Mouse (Mus musculus) left cerebral cortex, postnatal 25 days (tissue): ENCODE data around the gene Flvcr1. TPM values are rescaled to one million over a fixed set of nuclear protein-coding genes. Genes with fewer than 3 reads are reported as not detected.

Experiments used
- DNase-seq, 2 experiments: peaks; one replicate each; pipeline ENCODE4 v3.0.0; 2022; ENCODE audit warnings: low spot score in 2 of 2, mixed read lengths in 1 of 2
- intact Hi-C: fragments of 180-260 bp; cut with DNase I; formaldehyde crosslinking; loops from one replicate; pipeline ENCODE4 v1.15.1; 2025
- total RNA-seq, 2 experiments: library from RNA; stranded (reverse); gene quantifications; 2 replicates each; pipeline ENCODE4 v1.2.3; 2021

Gene Flvcr1
- total RNA-seq = 10 to 100 TPM; 13.0 to 15.3 TPM

DNA sequence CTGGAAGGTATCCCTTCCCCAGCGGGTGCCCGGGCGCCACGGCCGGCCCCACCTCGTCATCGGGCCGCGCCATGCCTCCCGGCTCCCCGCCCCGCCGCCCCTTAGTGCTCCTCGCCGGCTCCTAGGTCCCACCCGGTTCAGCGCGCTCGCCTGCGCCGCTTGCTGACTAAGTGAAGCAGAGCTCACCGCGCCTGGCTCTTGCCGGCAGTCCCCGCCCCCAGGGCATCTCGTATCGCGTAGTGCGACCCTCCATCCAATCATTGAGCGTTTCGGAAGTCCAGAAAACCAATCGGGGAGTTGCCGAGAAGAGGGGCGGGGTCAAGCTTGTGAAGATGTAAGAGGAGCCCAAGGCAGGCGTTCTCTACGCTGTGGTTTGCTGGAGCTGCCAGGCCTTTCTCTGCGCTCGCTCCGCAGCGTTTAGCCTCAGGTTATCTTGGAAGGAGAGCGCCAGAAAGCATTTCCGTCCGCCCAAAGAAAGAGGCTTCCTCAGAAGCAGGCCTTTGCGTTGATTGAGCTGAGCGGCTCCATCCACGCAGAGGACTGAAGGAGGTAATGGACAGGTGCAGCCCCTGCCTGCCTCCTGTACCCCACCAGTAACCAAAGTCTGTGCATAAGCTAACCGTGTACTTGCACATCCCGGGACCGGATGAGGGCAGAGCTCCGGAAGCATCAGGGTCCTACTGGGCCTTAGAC, at the start of gene Flvcr1:
Flvcr1 (minus strand) TSS at position 138 of the 693 bp plus-strand sequence.
- intact Hi-C loops = loop anchor here (1.0 kb wide), 1 partner anchor 36 kb away; the partner anchor contains the start of gene Tatdn3
- peak; percentile 98 to 100 for DNase-seq

DNA sequence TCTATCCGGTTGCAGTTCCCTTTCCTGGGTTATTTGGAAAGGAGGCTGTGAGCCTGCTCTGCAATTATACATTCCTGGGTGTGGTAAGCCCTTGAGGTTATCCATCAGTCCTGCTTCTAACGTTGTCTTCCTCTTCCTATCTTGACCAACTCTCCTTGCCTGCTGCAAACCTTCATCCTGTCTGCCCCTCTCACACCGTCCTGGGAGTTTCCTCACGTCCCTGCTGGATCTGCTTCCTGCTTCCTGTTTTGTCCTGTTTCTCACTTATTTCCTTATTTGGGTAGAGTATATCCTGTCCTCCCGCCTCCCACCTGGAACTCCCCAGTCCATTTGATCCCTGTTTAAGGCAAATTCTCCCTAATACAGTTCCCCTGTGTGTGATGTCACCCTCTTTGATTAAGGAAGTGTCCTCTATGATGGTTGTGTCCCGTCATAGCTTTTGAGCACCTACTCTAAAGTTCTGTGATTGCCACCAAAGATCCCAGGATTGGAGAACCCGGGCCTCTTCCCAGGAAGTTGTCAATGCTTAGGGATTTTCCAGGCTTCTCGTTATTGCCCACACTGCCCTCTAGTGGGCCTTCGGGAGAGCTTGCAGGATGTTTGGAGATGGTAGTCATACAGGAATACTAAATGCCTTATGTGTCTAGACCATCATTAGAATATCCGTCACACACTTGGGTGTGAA, 49.4 kb upstream of the Flvcr1 start:
- intact Hi-C loops = loop anchor here (5.0 kb wide), 1 partner anchor 133 kb away; no protein-coding TSS in a partner anchor
- DNase-seq = peak; percentile 59 to 68

GRCm38 (mm10) chr1:191073486-191073885, 47.5 kb upstream of the Flvcr1 start:
- intact Hi-C loops = no loop called here
- DNase-seq = no peak

DNA sequence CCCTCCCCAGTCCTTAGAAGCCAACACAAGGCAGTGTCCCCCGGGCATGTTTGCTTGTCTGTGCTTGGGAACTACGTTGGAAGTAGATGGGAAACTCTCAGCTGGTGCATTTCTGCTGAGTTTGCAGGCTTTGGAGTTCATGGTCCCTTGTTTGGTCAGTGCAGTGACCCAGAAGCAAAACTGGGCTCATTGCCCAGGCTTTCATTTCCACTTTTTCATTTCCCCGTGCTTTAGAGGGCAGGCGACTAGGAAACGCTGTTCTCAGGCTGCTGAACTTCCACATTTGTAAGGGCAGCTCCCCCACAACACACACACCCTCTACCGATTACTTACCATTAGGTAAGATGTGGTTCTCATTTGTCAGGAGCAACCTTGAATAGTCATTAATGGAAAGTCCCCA, 47.0 kb upstream of the Flvcr1 start:
- peak; percentile 39 to 59 for DNase-seq
- intact Hi-C loops = no loop called here

- intact Hi-C loops = no loop called here
- DNase-seq = no peak
Measured at GRCm38 (mm10) chr1:191072329-191072913, 46.5 kb upstream of the Flvcr1 start.

- DNase-seq = no peak
Measured at GRCm38 (mm10) chr1:191071613-191072012, 45.7 kb upstream of the Flvcr1 start.

GRCm38 (mm10) chr1:191070259-191070658, 44.3 kb upstream of the Flvcr1 start:
- intact Hi-C loops = no loop called here
- DNase-seq = no peak

More at GRCm38 (mm10) chr1:191071613-191072012, 45.7 kb upstream of the Flvcr1 start:
- intact Hi-C loops = no loop called here

GRCm38 (mm10) chr1:191068377-191068776, 42.4 kb upstream of the Flvcr1 start:
- intact Hi-C loops = no loop called here
- no peak for DNase-seq

- intact Hi-C loops = no loop called here
- no peak for DNase-seq
Measured at GRCm38 (mm10) chr1:191065188-191065587, 39.2 kb upstream of the Flvcr1 start.

DNA sequence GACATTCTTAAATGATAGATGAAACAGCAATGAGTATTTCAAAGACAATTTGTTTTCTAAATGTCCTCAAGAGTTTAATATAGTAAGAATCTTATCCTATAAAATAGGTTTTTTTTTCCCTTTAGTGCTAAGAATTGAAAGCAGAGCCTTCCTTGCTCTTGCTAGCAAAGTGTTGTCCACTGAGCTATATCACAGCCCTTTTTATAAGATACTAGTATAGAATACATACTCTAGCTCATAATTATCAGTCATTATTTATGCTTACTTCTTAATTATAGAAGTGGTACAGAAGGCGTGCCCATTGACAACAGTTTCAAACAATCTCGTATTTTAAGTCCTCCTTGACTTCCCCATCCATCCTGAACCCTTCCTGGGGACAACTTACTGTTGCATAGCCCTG, 38.6 kb upstream of the Flvcr1 start:
- DNase-seq = no peak
- intact Hi-C loops = loop anchor here (5.0 kb wide), 1 partner anchor 122 kb away; no protein-coding TSS in a partner anchor

- intact Hi-C loops = loop anchor here (5.0 kb wide), 1 partner anchor 121 kb away; no protein-coding TSS in a partner anchor
- DNase-seq = no peak
Measured at GRCm38 (mm10) chr1:191063700-191064099, 37.7 kb upstream of the Flvcr1 start.

DNA sequence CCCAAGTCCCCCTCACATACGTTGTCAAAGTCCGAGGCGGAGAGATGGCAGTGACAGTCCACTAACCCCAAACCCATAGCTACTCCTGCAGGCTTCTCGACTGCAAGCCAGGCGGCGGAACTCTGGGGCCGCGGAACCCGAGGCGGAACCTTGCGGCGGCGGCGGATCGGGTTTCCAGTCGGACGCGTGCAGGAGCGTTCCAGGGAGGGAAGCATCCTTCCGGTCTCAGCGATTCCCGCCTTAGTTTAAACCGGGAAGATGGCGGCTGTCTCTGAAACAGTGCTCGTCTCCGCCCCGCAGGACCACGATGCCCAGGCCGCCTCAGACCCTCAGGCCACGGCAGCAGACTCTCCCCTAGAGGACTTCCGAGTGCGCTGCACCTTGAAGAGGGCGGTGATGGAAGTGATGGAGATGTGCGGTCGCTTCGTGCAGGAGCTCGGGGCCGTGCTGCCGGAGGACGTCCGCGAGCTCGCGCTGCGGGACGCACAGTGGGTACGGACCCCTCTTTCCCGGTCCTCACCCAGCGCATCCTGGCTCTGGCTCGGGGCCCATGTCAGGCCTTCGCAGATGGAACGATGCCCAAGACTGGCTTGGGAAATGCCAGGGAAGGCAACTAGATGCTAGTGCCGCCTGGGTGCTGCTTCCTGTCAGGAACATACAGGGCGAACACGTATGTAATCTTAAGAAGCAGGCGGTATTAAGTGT, 37.0 kb upstream of the Flvcr1 start, which contains the start of the genes Tatdn3 and Nsl1:
Tatdn3 (minus strand) TSS at position 152 of the 705 bp plus-strand sequence.
Nsl1 (plus strand) TSS at position 232 of the 705 bp plus-strand sequence.
- DNase-seq = peak; percentile 89 to 92
- intact Hi-C loops = loop anchor here (1.0 to 5.0 kb wide), 2 partner anchors 37 to 121 kb away; partner anchors contain the start of gene Flvcr1

DNA sequence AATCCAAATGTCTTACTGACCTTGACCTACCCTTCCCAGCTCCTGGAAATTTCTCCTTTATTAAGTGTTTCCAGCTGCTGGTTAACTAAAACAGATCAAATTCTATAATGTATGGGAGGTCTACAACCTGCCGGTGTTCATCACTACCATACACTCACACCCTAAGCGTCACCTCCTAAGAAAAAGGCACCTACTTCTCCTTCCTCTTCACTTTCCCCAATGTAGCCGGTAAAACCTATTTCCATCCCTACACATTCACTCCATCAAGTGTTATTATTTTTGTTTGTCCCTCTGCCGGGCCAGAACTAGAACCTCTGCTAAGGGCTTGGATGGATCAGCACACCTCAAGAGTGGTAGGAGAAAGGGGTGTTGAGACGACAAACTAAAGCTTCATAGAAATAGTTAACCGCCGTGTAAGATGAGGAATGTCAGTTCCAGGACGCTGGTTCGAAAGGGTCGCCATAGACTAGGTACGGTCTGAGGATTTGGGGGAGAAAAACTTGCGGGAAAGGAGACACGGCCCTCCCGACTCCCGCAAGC, 36.4 kb upstream of the Flvcr1 start:
- DNase-seq = no peak
- intact Hi-C loops = loop anchor here (1.0 to 5.0 kb wide), 2 partner anchors 36 to 120 kb away; partner anchors contain the start of gene Flvcr1

DNA sequence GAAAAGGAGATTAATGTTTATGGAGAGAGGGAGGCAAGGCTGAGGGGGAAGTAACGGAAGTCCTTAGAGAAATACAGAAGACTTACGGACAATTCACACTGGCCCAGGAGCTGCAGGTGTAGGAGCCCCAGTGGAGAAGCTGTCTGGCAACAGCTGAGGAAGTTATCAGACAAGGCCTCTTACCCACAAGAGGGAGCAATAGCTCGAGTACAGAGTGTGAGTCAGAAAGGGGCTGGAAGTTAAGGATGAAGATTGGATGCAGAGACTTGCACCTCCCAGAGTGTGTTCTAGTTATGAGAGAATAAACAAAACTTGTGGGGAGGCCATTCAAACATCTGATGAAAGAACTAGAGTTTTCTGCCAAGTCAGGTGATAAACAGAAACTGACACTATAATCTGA, 31.5 kb upstream of the Flvcr1 start:
- intact Hi-C loops = no loop called here
- no peak for DNase-seq

GRCm38 (mm10) chr1:191055533-191055873, 29.5 kb upstream of the Flvcr1 start:
- DNase-seq = no peak
- intact Hi-C loops = no loop called here

DNA sequence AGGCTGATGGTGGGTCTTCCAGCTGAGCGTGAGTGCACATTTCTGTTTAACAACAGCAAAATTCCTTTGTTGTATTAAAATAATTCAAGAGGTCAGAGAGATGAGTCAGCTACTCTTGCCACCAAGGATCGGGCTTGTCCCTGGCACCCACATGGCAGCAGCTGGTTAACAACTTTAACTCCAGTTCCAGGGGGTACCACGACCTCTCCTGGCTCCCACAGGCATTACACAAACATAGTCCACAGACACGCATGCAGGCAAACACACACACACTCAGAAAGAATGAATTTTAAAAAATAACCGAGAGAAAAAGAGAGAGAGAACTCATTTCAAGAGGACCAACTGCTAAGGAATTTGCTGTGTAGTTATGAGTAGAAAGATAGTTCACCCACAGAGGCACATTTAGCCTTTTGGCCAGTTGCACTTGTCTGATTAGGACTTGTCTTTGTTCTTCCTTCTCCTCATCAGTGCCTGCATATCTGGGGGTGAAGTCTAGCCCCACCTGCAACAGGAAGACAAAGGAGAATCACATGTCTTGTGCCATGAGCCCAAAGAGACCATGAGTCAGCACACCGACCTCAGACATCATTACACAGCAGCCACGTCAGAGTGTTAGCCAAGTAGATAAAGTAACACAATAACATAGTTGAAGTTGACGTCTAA, 29.0 kb upstream of the Flvcr1 start:
- DNase-seq = no peak
- intact Hi-C loops = no loop called here

DNA sequence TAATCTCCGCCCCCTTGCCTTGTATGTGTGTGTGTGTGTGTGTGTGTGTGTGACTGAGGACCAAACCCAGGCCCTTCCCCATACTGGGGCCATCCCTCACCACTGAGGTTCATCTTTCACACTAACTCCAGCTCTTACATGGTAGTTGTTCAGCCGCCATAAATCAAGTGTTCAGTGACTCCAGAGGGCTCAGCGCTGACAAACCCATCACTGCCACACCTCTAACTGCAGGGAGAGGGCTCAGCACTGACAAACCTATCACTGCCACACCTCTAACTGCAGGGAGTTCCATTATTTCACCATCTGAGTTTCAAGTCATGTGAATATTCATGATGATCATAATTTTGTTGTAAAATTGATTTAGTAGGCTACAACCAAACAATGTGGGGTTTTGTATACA, 27.6 kb upstream of the Flvcr1 start:
- intact Hi-C loops = no loop called here
- no peak for DNase-seq

DNA sequence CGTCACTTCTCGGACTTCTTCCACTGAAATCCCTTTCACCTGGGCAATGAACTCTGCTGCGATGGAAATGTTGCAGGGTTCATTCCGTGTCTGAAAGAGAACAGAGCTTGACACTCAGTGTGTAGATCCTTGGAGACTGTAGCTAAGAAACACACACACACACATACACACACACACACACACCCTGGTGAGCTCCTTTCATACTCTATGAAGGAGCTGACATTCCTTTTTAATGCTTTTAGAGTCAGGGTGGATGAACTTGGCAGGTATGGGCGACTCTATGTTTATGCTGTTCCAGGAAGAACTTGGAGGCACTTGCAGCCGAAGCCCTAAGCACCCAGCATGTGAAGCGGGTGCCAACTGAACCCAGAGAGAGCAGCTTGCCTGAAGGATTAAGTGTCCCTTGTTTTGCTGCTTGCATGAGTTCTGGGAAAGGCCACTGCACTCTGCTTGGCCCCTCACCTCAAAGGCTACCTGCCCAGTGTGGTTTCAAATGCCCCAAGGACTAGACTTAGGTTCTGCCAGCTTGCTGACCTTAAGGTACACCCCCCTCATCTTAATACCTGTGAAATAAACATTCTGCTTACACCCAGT, 20.4 kb upstream of the Flvcr1 start:
- intact Hi-C loops = no loop called here
- DNase-seq = no peak

DNA sequence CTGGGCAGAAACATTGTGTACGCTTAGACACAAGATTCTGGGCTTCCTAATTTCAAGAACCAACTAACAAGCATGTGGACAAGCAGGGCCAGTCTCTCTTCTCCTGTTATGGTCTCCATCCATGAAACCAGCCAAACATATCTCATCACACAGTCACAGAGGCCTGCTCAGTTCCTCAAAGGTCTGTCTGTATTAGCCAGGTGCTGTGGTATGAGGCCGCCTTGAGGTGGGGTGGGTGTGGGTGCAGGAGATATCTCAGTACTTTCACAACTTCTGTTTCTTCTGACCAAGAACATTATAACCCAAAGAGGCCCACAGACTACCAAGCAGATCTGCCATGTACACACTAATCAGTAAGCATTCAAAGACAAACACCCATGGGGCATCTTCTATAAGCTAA, 19.3 kb upstream of the Flvcr1 start:
- intact Hi-C loops = no loop called here
- DNase-seq = no peak
